Mouse (Mus musculus): Measurements from ENCODE around the gene Syt17. TPM values are rescaled to one million over a fixed set of nuclear protein-coding genes. Genes with fewer than 3 reads are reported as not detected.

The Syt17 gene
- polyA plus RNA-seq, 1 experiment from 2014 or later = 8.2 TPM

DNA sequence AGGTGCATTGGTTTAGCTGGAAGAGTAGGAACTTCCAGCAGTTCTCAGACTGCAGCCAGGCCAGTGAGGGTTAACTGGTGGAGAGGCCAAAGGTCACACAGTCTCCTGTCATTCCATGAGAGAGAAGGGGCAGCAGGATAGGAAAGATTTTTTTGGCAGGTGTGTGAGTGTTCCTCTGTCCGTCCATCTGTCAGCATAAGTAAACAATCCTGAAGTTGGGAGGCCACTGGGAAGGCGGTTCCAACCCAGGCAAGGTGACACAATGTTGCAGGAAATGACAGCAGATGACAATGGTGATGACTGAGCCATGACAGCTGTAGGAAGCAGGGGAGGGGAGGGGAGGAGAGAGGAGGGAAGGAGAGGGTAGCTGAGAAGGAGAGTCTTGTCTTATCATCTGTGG, 4.9 kb upstream of the Syt17 start:
- Histone ChIP-seq H3K27ac (no peak overlapping the region), H3K4me3 (no peak overlapping the region), H3K27me3 (replicated peaks) (no peaks in the 10 kb centered on the region), H3K4me1 (peaks cover 8% of the 10 kb centered on the region; the same call in 1 of the 2 replicates), H3K9me3 (no peaks in the 10 kb centered on the region), H3K36me3 (no peaks in the 10 kb centered on the region), H3K9ac (no peak overlapping the region), H3K4me2 (replicated peaks) (no peak overlapping the region)
- no peak for ATAC-seq (ENCODE audit: low FRiP score, low read depth)
- 46% methylated on average over 2 of the region's 2 CpGs for WGBS

DNA sequence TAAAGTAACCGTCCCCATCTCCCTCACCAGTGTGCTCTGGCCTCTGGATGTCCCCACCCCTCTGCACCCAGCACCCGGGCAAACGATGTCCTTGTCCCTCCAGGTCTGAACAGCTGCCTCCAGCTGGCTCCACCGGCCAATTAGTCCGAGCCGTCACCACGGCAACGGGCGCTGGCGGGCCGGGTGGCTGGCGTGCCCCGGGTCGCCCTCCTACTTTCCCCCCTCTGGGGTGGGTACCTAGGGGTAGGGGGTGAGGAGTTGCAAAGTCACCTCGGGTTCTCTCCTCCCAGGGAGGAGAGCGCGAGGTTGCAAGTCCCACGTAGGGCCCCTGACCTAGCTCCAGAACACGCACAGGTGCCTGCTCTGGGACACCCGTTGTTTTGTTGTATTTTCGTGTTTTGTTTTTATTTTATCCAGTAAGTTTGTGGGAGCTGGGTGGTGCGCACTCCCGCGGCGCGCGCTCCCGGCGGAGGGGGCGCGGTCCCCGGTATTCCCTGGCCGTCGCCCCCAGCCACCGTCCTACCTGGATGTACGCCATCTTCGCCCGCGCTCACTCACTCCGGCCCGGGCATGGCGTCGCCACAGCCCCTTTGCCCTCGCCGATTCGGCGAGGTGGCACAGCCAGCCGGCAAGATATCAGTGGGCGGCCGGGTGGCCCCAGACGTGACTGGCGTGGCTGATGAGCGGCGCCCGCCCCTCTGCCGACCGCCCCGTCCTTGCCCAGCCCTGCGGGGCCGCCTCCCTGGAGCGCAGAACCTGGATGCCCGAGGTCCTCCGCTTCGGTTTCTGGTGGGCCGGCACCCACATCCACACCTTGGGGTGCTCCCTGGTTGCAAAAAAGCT, 510 bp downstream of the Syt17 start:
- Histone ChIP-seq H3K4me1 (peaks cover 21% of the 10 kb centered on the region), H3K36me3 (no peaks in the 10 kb centered on the region), H3K4me2 (replicated peaks) (peak overlapping the region; percentile 86), H3K27ac (no peak overlapping the region), H3K9ac (peak overlapping the region; percentile 65), H3K4me3 (peak overlapping the region; percentile 61), H3K9me3 (no peaks in the 10 kb centered on the region), H3K27me3 (replicated peaks) (peaks cover 10% of the 10 kb centered on the region; the same call in 1 of the 2 replicates)
- under 1% methylated on average over 65 of the region's 65 CpGs for WGBS
- peak; percentile 76 for ATAC-seq (ENCODE audit: low FRiP score, low read depth)

DNA sequence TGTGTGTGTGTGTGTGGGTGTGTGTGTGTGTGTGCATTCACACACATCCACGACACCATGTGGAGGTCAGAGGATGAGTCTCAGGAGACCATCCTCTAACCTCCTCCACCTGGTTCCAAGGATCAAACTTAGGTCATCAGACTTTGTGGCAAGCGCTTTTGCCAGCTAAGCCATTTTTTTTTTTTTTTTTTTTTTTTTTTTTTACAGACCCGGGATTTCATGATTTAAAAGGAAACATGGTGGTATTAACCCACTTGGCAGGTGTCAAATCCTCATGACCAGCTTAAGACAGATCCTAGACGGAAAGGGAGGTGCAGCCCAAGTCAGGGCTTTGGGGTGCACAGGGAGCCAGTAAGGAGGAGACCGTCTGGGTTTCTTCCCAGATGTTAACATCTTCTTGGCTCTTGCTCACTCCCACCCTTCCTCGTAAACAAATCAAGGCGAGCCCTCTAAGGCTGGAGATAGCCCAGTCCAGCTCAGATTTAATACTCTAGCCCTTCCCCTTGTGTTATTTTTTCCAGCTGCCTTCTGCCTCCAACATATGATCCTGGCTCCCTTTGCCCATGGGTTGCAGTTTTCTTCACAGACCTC, 4.0 kb downstream of the Syt17 start:
- H3K27me3 ChIP-seq (replicated peaks) = peaks cover 11% of the 10 kb centered on the region; the same call in 1 of the 2 replicates

DNA sequence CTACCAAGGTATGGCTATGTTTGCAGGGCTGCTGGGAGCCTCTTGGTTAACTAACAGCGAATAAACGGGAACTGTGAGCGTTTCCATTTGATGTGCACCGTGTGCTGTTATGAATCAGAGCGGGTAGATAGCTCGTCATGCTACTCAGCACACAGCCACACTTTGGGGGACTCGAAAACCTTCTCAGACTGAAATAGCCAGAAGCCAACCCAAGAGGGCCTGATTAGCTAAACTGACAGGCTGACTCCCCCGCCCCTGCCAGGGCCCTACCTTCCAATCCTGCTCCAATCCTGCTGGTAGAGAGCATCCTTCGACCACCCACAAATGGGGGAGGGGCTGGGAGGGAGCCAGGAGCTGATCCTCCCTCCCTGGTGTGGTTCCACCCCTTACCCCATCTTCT, 4.7 kb downstream of the Syt17 start:
- H3K36me3 ChIP-seq = no peaks in the 10 kb centered on the region
- 3% methylated on average over 9 of the region's 9 CpGs for WGBS
- no peak overlapping the region for H3K4me3 ChIP-seq
- H3K9me3 ChIP-seq = no peaks in the 10 kb centered on the region
- no peak overlapping the region for H3K27ac ChIP-seq
- no peak for ATAC-seq (ENCODE audit: low FRiP score, low read depth)
- peaks cover 17% of the 10 kb centered on the region for H3K4me1 ChIP-seq
- H3K9ac ChIP-seq = no peak overlapping the region
- peaks cover 11% of the 10 kb centered on the region; the same call in 1 of the 2 replicates for H3K27me3 ChIP-seq (replicated peaks)
- peak overlapping the region; percentile 1; the same call in 1 of the 2 replicates for H3K4me2 ChIP-seq (replicated peaks)

More for the DNA sequence above, 4.0 kb downstream of the Syt17 start:
- Histone ChIP-seq H3K36me3 (no peaks in the 10 kb centered on the region), H3K9me3 (no peaks in the 10 kb centered on the region), H3K4me2 (replicated peaks) (0 out of 2 replicates have a peak overlapping the region, but pooled peaks have one; percentile 1), H3K4me1 (peaks cover 21% of the 10 kb centered on the region), H3K4me3 (no peak overlapping the region), H3K27ac (no peak overlapping the region), H3K9ac (no peak overlapping the region)
- ATAC-seq (ENCODE audit: low FRiP score, low read depth) = no peak
- WGBS = 69% methylated on average over 7 of the region's 7 CpGs

DNA sequence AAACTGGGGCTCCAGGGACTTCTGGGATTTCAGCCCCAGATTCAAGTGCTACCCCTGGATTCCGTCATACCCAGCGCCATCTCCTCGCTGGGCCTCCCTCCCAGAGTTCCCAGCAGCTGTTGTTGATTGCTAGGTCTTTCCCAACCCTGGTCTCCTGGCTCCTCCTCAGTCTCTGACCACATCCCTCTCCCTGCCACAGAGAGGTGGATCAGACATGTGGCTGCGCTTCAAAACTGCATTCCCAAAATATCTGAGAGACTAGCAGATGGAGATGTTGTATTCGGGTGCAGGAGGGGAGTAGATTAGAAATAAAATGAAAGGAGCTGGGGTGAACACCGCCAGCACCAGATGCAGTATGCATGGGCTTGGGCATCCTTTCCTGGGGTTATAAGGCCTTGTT, 6.5 kb downstream of the Syt17 start:
- H3K4me2 ChIP-seq (replicated peaks) = no peak overlapping the region
- H3K27me3 ChIP-seq (replicated peaks) = peaks cover 8% of the 10 kb centered on the region; the same call in 1 of the 2 replicates
- H3K4me1 ChIP-seq = 0 out of 2 replicates have a peak, but pooled peaks cover under 1% of the 10 kb centered on the region
- no peak for ATAC-seq (ENCODE audit: low FRiP score, low read depth)
- no peak overlapping the region for H3K27ac ChIP-seq
- H3K9ac ChIP-seq = no peak overlapping the region
- no peaks in the 10 kb centered on the region for H3K36me3 ChIP-seq
- no peaks in the 10 kb centered on the region for H3K9me3 ChIP-seq
- 86% methylated on average over 6 of the region's 6 CpGs for WGBS
- no peak overlapping the region for H3K4me3 ChIP-seq

DNA sequence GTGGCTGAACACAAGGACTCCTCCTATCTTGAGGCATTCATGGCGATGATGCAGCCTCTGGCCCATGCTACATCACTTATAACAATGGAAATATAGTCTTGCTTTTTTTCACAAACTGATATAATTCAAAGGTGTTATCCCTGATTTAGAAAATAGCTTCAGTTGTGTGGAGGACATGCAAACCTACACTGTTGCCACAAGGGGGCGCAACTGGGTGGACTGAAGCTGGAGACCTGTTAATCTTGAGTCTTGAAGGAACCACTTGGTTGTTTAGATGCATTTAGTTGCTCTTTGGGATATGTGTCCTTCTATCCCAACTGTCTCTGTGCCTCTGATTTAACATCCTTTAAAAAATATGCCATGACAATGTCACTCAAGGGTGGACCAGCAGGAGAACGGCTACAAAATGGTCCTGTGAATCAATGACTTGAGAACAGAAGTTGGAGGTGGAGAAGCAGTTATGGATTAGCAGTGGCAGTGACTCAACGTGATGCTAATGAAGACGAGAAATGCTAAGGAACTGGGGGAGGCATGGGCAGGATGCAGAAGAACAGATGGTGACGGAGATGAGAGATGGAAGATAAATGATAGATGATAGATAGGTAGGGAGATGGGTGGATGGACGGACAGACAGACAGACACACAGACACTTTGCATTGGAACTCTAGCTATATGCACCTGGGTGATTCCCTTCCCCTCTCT, 10.8 kb downstream of the Syt17 start:
- no peak overlapping the region for H3K4me2 ChIP-seq (replicated peaks)
- no peak overlapping the region for H3K4me3 ChIP-seq
- no peaks in the 10 kb centered on the region for H3K9me3 ChIP-seq
- no peaks in the 10 kb centered on the region; the same call in 1 of the 2 replicates for H3K36me3 ChIP-seq
- H3K4me1 ChIP-seq = no peaks in the 10 kb centered on the region
- H3K27ac ChIP-seq = no peak overlapping the region
- no peak for ATAC-seq (ENCODE audit: low FRiP score, low read depth)
- WGBS = 60% methylated on average over 7 of the region's 7 CpGs
- H3K27me3 ChIP-seq (replicated peaks) = no peaks in the 10 kb centered on the region
- no peak overlapping the region for H3K9ac ChIP-seq

DNA sequence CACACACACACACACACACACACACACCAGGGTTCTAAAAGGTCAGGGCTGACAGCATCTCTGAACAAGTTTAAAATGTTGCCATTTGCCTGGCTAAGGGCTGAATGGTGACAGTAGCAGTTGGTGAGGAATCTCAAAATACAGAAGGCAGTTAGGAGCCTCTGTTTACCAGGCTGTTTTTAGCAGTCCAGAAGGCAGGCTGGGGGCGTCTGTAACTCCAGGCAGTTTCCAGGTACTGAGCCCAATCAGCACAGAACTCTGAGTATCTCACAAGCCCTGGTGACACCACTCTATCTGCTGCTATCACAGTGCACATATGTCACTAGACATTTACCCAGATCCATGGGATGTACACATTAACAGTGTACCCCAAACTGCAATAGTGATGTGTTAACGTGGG, 19.1 kb downstream of the Syt17 start:
- 82% methylated on average over 2 of the region's 2 CpGs for WGBS
- no peak overlapping the region for H3K4me2 ChIP-seq (replicated peaks)

DNA sequence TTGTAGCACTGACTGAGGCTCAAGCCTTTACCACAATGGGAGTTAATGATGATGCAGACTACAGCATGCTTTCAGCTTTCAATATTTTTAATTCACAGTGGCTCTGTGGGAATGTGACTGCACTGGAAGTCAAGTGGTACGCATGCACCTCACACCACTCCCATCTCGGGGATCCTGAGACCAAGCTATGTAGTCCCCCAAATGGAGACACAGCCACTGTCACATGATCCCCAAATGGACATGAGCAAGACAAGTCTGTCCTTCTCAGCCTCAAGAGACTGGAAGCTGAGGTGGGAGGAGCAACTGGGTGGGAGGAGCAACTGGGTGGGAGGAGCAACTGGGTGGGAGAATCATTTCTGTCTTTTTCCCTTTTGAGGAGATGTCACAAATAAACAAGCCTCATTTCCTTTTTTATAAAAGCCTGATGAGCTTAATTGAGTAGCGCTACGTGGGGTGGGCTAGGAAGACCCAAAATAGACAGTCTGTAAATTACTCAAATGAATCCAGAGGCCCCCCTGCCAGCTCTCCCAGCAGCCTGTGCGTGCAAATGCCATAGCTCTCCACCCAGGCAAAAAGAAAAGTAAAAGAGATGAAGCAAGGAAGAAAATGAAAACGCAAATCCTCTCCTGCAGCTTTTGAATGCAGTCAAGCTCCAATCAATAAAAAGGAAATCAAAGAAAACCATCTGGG, 28.4 kb downstream of the Syt17 start:
- Histone ChIP-seq H3K27me3 (replicated peaks) (no peaks in the 10 kb centered on the region), H3K4me1 (no peaks in the 10 kb centered on the region), H3K4me3 (no peak overlapping the region), H3K27ac (no peak overlapping the region), H3K4me2 (replicated peaks) (no peak overlapping the region), H3K36me3 (no peaks in the 10 kb centered on the region), H3K9ac (no peak overlapping the region), H3K9me3 (no peaks in the 10 kb centered on the region)
- WGBS = 52% methylated on average over 6 of the region's 6 CpGs
- ATAC-seq (ENCODE audit: low FRiP score, low read depth) = no peak

More for the DNA sequence above, 19.1 kb downstream of the Syt17 start:
- no peaks in the 10 kb centered on the region for H3K4me1 ChIP-seq
- no peaks in the 10 kb centered on the region; the same call in 1 of the 2 replicates for H3K36me3 ChIP-seq
- H3K4me3 ChIP-seq = no peak overlapping the region
- no peaks in the 10 kb centered on the region for H3K9me3 ChIP-seq
- H3K27ac ChIP-seq = no peak overlapping the region
- H3K9ac ChIP-seq = no peak overlapping the region
- no peaks in the 10 kb centered on the region for H3K27me3 ChIP-seq (replicated peaks)
- no peak for ATAC-seq (ENCODE audit: low FRiP score, low read depth)

DNA sequence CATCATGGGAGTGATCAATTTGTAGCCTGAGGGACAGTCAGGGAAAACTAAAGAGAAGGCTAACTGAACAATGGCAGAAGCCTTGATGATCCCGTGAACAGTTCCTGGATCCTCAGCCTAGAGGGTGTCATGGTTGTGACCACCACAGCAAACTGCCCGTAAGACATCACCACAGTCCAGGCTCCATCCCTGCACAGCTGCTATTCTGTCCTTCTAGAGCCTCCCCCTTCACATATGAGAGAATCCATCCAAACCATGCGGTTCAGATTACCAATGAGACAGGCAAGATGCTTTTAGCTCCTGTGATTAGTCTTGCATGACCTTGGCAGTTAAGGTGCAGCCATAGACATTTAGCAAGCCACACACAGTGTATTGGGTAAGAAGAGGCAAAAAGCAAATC, 33.8 kb downstream of the Syt17 start:
- H3K4me2 ChIP-seq (replicated peaks) = no peak overlapping the region
- no peak overlapping the region for H3K27ac ChIP-seq
- no peaks in the 10 kb centered on the region for H3K4me1 ChIP-seq
- no peak for ATAC-seq (ENCODE audit: low FRiP score, low read depth)
- no peaks in the 10 kb centered on the region for H3K9me3 ChIP-seq
- no peak overlapping the region for H3K9ac ChIP-seq
- H3K27me3 ChIP-seq (replicated peaks) = no peaks in the 10 kb centered on the region
- no peaks in the 10 kb centered on the region for H3K36me3 ChIP-seq
- no peak overlapping the region for H3K4me3 ChIP-seq
- 86% methylated on average over 3 of the region's 3 CpGs for WGBS

DNA sequence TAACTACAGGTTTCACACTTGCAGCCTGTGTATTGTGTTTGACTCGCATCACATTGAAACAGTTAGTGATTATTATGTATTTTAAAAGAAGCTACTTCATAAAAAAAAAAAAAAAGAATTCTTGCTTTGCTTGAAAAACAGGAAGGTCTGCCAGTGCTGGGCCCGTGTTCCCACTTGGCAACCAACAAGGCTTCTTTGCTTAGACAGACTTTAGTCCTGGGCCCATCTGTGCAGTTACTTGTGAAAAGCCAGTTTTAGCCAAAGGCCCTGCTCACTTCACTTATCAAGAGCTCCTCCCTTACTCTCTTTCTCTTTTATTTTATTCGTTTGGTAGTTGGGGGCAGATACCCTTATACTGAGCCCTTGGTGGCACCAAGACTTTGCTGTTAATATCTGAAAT, 36.1 kb downstream of the Syt17 start:
- no peaks in the 10 kb centered on the region for H3K9me3 ChIP-seq
- H3K4me1 ChIP-seq = no peaks in the 10 kb centered on the region
- 89% methylated on average over 3 of the region's 3 CpGs for WGBS
- no peak for ATAC-seq (ENCODE audit: low FRiP score, low read depth)
- H3K9ac ChIP-seq = no peak overlapping the region
- H3K36me3 ChIP-seq = no peaks in the 10 kb centered on the region
- no peak overlapping the region for H3K4me2 ChIP-seq (replicated peaks)
- H3K27ac ChIP-seq = no peak overlapping the region
- no peak overlapping the region for H3K4me3 ChIP-seq
- no peaks in the 10 kb centered on the region for H3K27me3 ChIP-seq (replicated peaks)

DNA sequence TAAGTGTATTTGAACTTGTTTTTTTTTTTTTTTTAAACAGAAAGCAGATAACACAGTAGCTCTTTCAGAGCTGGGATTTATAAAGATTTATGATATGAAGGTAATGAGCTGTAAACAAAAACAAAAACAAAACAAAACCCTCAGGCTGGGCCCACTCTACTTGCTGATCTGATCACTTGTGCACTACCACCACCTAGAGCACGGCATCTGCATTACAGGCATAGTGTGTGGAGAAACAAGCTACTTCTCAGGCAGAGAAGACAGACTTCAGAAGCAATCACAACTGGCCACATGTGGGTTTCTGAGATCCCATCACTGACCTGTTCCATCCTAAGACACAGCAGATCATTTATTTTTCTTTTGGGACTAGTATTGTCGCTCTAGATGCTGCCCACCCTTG, 38.6 kb downstream of the Syt17 start:
- Histone ChIP-seq H3K4me3 (no peak overlapping the region), H3K9me3 (no peaks in the 10 kb centered on the region), H3K27ac (no peak overlapping the region), H3K9ac (no peak overlapping the region), H3K27me3 (replicated peaks) (no peaks in the 10 kb centered on the region), H3K4me2 (replicated peaks) (no peak overlapping the region), H3K4me1 (no peaks in the 10 kb centered on the region), H3K36me3 (no peaks in the 10 kb centered on the region)
- 31% methylated on average over 2 of the region's 2 CpGs for WGBS
- ATAC-seq (ENCODE audit: low FRiP score, low read depth) = no peak

DNA sequence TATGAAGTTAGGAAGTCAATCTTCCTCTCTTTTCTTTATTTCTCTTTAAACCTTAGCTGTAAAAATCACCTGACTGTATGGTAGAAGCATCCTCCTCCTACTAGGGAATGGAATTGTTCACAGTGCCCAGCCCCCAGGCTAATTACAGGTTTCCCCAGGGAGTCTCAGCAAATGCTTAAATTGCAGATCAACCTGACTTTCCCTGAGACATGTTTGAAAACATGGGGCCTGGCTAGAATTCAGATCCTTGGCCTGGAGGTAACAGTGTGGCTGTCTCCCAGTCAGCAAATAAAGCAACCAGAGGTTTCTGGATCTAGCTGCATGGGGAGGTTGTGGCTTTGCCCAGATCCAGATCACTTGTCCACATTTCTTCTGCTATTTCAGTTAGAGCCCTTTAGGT, 42.8 kb downstream of the Syt17 start:
- no peaks in the 10 kb centered on the region for H3K4me1 ChIP-seq
- no peak overlapping the region for H3K4me2 ChIP-seq (replicated peaks)
- no peaks in the 10 kb centered on the region for H3K9me3 ChIP-seq
- no peak overlapping the region for H3K4me3 ChIP-seq
- no peak for ATAC-seq (ENCODE audit: low FRiP score, low read depth)
- H3K36me3 ChIP-seq = no peaks in the 10 kb centered on the region
- H3K9ac ChIP-seq = no peak overlapping the region
- H3K27me3 ChIP-seq (replicated peaks) = no peaks in the 10 kb centered on the region
- no peak overlapping the region for H3K27ac ChIP-seq

All from neural tube, embryonic 12.5 days (tissue).